Mouse (Mus musculus): ENCODE measurements around the gene Dntt.

- TF ChIP-seq CTCF (IDR thresholded peaks at IDR 0.05; ENCODE audit: low read depth) (no peak), EP300 (IDR thresholded peaks at IDR 0.05; ENCODE audit: low read depth) (no peak)
Measured at GRCm38 (mm10) chr19:40994057-40994585, 35.0 kb upstream of the Dntt start, which contains the start of gene Blnk.
